Mouse (Mus musculus) megakaryocyte, embryonic 14.5 days (primary cell): ENCODE measurements around the gene Hs6st3. TPM values are rescaled to one million over a fixed set of nuclear protein-coding genes. Genes with fewer than 3 reads are reported as not detected.

Source experiments
- H3K27me3 ChIP-seq: replicated peaks from 2 replicates; pipeline ENCODE3; 2012; ENCODE audit warnings: inconsistent platforms
- H3K36me3 ChIP-seq: replicated peaks from 2 replicates; pipeline ENCODE3; 2012; ENCODE audit warnings: low read length, inconsistent platforms, mixed read lengths
- H3K4me1 ChIP-seq: 2 replicates; pipeline ENCODE4 v1.6.1; 2012; ENCODE audit warnings: inconsistent platforms
- H3K4me3 ChIP-seq: replicated peaks from 2 replicates; pipeline ENCODE3; 2012; ENCODE audit warnings: moderate library complexity, mild to moderate bottlenecking, inconsistent platforms
- H3K9me3 ChIP-seq: 2 replicates; pipeline ENCODE4 v1.6.1; 2012; ENCODE audit warnings: inconsistent platforms
- FLI1 ChIP-seq: IDR thresholded peaks from 2 replicates; pipeline ENCODE4 v1.6.1; 2012; ENCODE audit warnings: low read length, inconsistent platforms, mixed read lengths
- GATA1 ChIP-seq: IDR thresholded peaks from 3 replicates; pipeline ENCODE4 v1.6.1; 2012; ENCODE audit warnings: mixed read lengths, low read length, inconsistent platforms, borderline replicate concordance
- polyA plus RNA-seq: library from polyadenylated mRNA; stranded (reverse); fragments of >175 nt; gene quantifications from 2 replicates; pipeline ENCODE4 v1.2.3, GENCODE M21; 2012; ENCODE audit warnings: low replicate concordance; ENCODE audit not compliant: insufficient read depth

Hs6st3 gene
- polyA plus RNA-seq, 1 experiment: not detected

DNA sequence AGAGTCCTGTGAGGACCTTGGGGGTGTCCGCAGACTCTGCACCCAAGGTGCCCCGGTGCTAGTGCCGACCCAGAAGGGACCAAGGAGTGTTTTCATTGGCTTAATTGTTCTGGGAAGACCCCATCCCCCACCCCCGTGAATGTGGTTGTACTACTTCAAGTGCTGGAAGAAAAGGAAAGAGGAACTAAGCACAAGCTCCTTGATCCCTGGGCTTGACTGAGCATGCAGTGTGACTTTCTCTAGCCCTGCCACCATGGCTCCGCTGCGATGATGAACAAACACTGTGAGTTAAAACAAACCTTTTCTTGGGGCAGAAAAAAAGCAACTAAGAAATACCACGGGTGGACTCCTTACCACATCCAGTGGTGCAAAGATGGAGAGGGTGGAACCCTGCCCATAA lies 623.2 kb downstream of the Hs6st3 start:
- H3K9me3 ChIP-seq: peaks cover 16% of the 10 kb centered on the region
- H3K27me3 ChIP-seq: no peaks in the 10 kb centered on the region
- no peaks in the 10 kb centered on the region for H3K36me3 ChIP-seq
- no peaks in the 10 kb centered on the region for H3K4me1 ChIP-seq
- TF ChIP-seq GATA1 (no peak), FLI1 (no peak)
- H3K4me3 ChIP-seq: no peak overlapping the region

- Histone ChIP-seq H3K36me3 (no peaks in the 10 kb centered on the region), H3K27me3 (no peaks in the 10 kb centered on the region), H3K4me3 (no peak overlapping the region), H3K9me3 (peaks cover 15% of the 10 kb centered on the region), H3K4me1 (no peaks in the 10 kb centered on the region)
- no peak for TF ChIP-seq GATA1
- no peak for TF ChIP-seq FLI1
Observed at GRCm38 (mm10) chr14:119772040-119772439, 633.9 kb downstream of the Hs6st3 start.

- no peaks in the 10 kb centered on the region for H3K27me3 ChIP-seq
- no peaks in the 10 kb centered on the region for H3K36me3 ChIP-seq
- H3K9me3 ChIP-seq: peaks cover 30% of the 10 kb centered on the region
- no peak for TF ChIP-seq FLI1
- no peak for TF ChIP-seq GATA1
- H3K4me3 ChIP-seq: no peak overlapping the region
- no peaks in the 10 kb centered on the region for H3K4me1 ChIP-seq
Observed at GRCm38 (mm10) chr14:119776261-119776660, 638.1 kb downstream of the Hs6st3 start.

DNA sequence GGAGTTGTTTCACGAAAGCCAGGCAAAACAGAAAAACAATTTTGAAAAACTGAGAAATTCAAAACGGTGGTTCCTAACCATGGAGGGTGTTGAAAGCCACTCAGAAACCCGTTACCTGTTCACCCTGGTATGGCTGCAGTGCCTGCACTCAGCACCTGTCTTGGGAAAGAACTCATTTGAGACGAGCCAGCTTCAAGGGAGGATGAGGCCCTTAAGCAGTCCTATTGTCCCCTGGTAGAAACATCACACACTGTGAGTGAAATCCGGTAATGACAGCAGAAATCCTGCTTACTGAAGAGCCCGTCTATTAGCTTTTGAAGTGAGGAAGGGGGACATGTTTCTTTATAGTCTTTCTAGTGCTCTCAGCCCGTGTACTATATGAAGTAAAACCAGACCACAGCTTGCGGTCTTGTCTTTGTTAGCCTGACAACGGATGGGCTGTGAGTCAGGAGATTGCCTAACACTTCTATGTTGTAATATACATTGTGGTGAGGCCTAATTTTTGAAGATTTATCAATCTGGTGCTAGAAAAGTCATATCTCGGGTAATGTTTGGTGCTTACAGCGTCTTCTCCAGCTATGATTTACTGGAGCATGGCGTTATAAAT lies 641.9 kb downstream of the Hs6st3 start:
- TF ChIP-seq FLI1: no peak
- TF ChIP-seq GATA1: no peak
- no peak overlapping the region for H3K4me3 ChIP-seq
- no peaks in the 10 kb centered on the region for H3K4me1 ChIP-seq
- H3K36me3 ChIP-seq: no peaks in the 10 kb centered on the region
- peaks cover 35% of the 10 kb centered on the region for H3K9me3 ChIP-seq
- H3K27me3 ChIP-seq: no peaks in the 10 kb centered on the region

- Histone ChIP-seq H3K27me3 (no peaks in the 10 kb centered on the region), H3K9me3 (peaks cover 33% of the 10 kb centered on the region), H3K36me3 (no peaks in the 10 kb centered on the region), H3K4me1 (no peaks in the 10 kb centered on the region), H3K4me3 (no peak overlapping the region)
- no peak for TF ChIP-seq GATA1
- TF ChIP-seq FLI1: no peak
Observed at GRCm38 (mm10) chr14:119781111-119781510, 643.0 kb downstream of the Hs6st3 start.

GRCm38 (mm10) chr14:119789457-119789856 lies 651.3 kb downstream of the Hs6st3 start:
- Histone ChIP-seq H3K4me3 (no peak overlapping the region), H3K9me3 (peaks cover 27% of the 10 kb centered on the region), H3K36me3 (no peaks in the 10 kb centered on the region), H3K27me3 (no peaks in the 10 kb centered on the region), H3K4me1 (no peaks in the 10 kb centered on the region)
- TF ChIP-seq FLI1 (no peak), GATA1 (no peak)

DNA sequence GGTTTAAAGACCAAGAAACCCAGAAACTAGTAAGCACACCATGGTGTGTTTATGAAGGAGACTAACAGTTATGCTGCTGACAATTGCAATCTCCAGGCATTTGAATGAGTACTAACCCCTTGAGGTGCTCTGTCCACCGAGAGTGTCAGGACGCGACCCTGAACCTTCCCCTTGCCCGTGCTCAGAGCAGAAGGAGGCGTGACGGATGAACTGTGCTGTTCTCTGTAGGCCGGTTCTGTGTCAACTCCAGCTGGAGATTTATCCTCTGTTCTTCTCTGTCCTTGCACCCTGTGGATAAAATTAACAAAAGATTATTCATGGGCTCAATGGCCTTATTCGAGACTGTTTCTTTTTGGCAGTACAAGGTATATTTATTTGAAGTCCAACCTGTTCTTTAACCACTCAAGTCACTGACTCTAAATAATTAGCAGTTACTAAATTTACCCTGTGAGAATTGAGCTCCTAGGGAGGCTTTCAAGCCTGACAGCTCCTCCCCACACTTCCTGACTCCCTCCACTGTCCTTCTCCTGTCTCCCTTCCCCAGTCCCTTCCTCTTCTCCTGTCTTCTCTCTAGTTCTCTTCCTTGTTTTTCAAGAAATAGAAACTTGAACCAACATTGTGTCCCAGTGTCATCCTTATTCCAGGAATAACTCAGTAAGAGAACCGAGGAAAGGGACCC lies 659.2 kb downstream of the Hs6st3 start:
- Histone ChIP-seq H3K9me3 (peaks cover 31% of the 10 kb centered on the region), H3K36me3 (no peaks in the 10 kb centered on the region), H3K4me3 (no peak overlapping the region), H3K27me3 (no peaks in the 10 kb centered on the region), H3K4me1 (no peaks in the 10 kb centered on the region)
- no peak for TF ChIP-seq GATA1
- TF ChIP-seq FLI1: no peak

DNA sequence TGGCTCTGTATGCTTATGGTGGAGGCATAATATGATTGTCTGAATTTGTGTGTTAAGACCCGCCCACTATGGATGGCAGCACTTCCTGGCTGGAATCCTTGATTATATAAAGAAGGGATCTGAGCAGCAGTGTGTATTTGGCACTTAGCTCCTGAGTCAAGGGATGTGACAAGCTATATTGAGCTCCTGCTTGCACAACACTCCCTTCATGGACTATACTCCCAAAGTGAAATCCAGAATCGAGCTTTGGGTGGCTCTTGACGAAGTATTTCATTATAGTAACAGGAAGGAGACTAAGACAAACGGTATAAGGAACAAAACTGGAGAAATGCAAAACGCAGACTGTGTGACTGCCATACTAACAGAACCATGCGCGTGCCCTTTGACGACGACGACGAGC lies 660.4 kb downstream of the Hs6st3 start:
- TF ChIP-seq GATA1 (no peak), FLI1 (no peak)

GRCm38 (mm10) chr14:119800856-119801255 lies 662.7 kb downstream of the Hs6st3 start:
- TF ChIP-seq FLI1: no peak
- no peak for TF ChIP-seq GATA1
- H3K36me3 ChIP-seq: no peaks in the 10 kb centered on the region
- H3K9me3 ChIP-seq: peaks cover 43% of the 10 kb centered on the region
- H3K4me1 ChIP-seq: no peaks in the 10 kb centered on the region
- H3K4me3 ChIP-seq: no peak overlapping the region
- no peaks in the 10 kb centered on the region for H3K27me3 ChIP-seq

More for the DNA sequence above, 660.4 kb downstream of the Hs6st3 start:
- Histone ChIP-seq H3K4me3 (no peak overlapping the region), H3K9me3 (peaks cover 40% of the 10 kb centered on the region), H3K36me3 (no peaks in the 10 kb centered on the region), H3K27me3 (no peaks in the 10 kb centered on the region), H3K4me1 (no peaks in the 10 kb centered on the region)

DNA sequence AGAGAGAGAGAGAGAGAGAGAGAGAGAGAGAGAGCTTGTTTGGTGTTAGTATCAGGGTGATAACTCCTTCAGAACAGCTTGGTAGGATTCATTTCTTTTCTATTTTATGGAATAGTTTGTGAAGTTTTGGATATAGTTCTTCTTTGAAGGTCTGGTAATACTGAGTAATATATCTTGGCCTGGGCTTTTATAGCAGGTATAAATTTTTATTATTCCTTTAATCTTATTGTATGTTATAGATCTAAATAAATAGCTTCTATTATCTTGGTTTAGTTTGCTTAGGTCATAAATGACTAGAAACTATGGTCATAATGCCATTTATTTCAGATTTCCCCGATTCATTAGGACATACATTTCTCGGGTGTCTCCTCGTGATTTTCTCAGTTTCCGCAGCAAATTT lies 675.8 kb downstream of the Hs6st3 start:
- TF ChIP-seq FLI1 (no peak), GATA1 (no peak)
- Histone ChIP-seq H3K4me3 (no peak overlapping the region), H3K9me3 (peaks cover 21% of the 10 kb centered on the region), H3K36me3 (no peaks in the 10 kb centered on the region), H3K27me3 (no peaks in the 10 kb centered on the region), H3K4me1 (no peaks in the 10 kb centered on the region)

GRCm38 (mm10) chr14:119815616-119816015 lies 677.5 kb downstream of the Hs6st3 start:
- Histone ChIP-seq H3K36me3 (no peaks in the 10 kb centered on the region), H3K27me3 (no peaks in the 10 kb centered on the region)
- no peak for TF ChIP-seq FLI1
- no peak for TF ChIP-seq GATA1

More at GRCm38 (mm10) chr14:119815616-119816015, 677.5 kb downstream of the Hs6st3 start:
- no peaks in the 10 kb centered on the region for H3K4me1 ChIP-seq
- H3K4me3 ChIP-seq: no peak overlapping the region
- peaks cover 25% of the 10 kb centered on the region for H3K9me3 ChIP-seq
